Mouse (Mus musculus): ENCODE results near the gene Grin2d.
A peak's percentile ranks its signal among the peaks of the same experiment; 100 is the strongest.

The Grin2d gene

DNA sequence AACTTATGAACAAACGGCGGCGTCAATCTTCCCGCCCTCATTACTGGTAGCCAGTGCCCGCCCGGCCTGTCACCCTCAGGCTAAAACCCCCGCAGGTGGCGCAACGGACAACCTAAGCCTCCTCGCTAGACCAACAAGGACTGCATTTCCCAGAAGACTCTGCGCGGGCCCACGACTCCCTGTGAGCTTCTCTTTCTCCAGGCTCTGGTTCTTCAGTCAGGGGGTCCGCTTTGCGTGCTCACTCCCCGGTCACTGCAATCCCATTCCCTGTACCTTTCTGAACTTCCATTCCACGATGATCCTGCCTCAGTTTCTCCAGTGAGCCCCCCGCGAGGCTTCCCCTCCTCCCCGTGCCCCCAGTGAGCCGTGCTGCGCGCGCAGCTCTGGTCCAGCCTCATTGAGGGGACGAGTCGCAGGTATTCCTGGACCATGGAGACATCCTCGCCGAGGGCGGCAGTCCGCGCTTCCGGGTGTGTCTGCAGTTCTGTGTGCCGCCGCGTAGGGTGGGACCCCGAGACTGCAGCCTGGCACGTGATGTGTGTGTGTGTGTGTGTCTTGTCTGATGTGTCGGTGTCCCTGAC, 94.6 kb downstream of the Grin2d start, which contains the start of gene Lmtk3:
Lmtk3 (plus strand) TSS at position 228 of the 581 bp plus-strand sequence.
- peak; percentile 80 to 85 for DNase-seq (ENCODE audit: low spot score in 2 of 2)

DNA sequence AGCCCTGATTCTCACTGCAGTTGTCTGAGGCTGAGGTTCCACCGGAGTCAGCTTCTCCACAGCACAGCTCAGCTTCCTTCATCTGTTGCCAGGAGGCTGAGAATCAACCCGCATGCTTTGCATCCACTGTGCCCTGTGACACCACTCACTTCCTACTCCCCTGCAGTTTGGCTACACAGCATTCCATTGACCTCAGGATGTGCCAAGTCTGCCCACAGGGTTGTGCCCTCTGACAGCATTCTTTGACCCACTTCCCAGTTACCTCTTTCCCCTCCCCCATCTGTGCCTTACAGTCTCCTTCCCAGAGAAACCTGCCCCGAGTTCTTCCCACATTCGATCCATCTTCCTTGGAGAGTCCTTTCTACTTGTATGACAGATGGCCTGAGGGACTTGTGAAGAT, 95.9 kb downstream of the Grin2d start:
- DNase-seq (ENCODE audit: low spot score in 2 of 2) = no peak
